Mouse (Mus musculus): ENCODE measurements at regions not wholly inside any gene's neighbourhood (a gene's known extent, or its start where the extent isn't known, plus 50 kb on each side); places are given as distances from the start of the nearest gene placed in this dataset. TPM values are rescaled to one million over a fixed set of nuclear protein-coding genes. Genes with fewer than 3 reads are reported as not detected.

GRCm38 (mm10) chr2:84264485-84264884 is 160.7 kb downstream of the Calcrl start:
- no peak for DNase-seq (ENCODE audit: low spot score in 2 of 2)

GRCm38 (mm10) chr2:84265002-84265401 is 160.2 kb downstream of the Calcrl start:
- no peak for DNase-seq (ENCODE audit: low spot score in 2 of 2)

- no peak for DNase-seq (ENCODE audit: low spot score in 2 of 2)
These were observed 159.1 kb downstream of the Calcrl start for GRCm38 (mm10) chr2:84266158-84266557.

- no peak for DNase-seq (ENCODE audit: low spot score in 2 of 2)
These were observed 158.2 kb downstream of the Calcrl start for GRCm38 (mm10) chr2:84266883-84267554.

GRCm38 (mm10) chr2:84274038-84274724 is 151.0 kb downstream of the Calcrl start:
- DNase-seq (ENCODE audit: low spot score in 2 of 2) = no peak

GRCm38 (mm10) chr2:84277181-84277580 is 148.0 kb downstream of the Calcrl start:
- DNase-seq (ENCODE audit: low spot score in 2 of 2) = no peak

Small RNA genes lying in the stretch of these regions (microRNA-seq; reads per million reads assigned to microRNA genes)
- gene Gm25972 = not detected

Measured in gastrocnemius, adult 8-10 months (tissue).